Mouse (Mus musculus) thymus, postnatal 36 days (tissue): ENCODE data around the gene Klk1.
A peak's percentile ranks its signal among the peaks of the same experiment; 100 is the strongest.

ENCODE experiments used
- DNase-seq, 2 experiments: peaks; one replicate each; pipeline ENCODE4 v3.0.0; 2022; ENCODE audit warnings: mixed read lengths in 2 of 2

Gene Klk1

DNA sequence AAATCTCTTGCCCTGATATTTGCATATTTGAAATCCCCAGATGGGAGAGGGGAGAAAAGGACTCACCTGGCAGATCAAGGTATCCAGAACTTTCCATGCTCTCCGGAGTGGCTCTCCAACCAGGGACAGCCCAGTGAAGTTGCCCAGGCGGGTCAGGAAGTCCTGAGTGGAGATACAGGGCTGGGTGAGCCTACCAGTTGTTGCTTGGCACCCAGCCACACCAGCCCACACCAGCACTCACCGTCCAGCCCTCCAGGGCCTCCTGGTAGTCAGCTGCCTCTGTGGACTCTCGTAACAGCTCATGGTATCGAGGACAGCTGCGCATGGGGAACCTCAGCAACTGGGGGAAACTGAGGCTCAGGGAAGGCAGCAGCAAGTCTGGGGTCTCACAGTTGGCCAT lies 29.8 kb downstream of the Klk1 start:
- no peak for DNase-seq

DNA sequence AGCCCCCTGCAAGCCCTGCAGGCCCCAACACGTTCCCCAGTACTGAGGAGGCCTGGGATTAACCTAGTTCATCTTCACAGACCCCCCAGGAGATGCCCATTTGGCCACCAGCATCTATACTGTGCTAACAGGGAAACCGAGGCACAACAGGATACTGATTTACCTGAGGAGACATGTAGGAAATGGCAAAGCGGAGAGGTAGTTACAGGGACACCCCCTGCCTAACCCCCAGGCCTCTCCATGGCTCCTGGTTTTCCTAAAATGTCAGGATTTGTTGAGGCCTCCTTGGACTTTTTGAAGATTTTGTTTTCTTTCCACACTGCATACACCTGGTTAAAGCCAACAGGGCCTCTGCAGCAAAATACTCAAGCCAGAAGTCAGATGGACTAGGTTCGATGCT lies 32.1 kb downstream of the Klk1 start, which contains the start of gene Acp4:
TSS of gene Acp4 (minus strand) at position 101 of the 400 bp plus-strand sequence.
- no peak for DNase-seq

DNA sequence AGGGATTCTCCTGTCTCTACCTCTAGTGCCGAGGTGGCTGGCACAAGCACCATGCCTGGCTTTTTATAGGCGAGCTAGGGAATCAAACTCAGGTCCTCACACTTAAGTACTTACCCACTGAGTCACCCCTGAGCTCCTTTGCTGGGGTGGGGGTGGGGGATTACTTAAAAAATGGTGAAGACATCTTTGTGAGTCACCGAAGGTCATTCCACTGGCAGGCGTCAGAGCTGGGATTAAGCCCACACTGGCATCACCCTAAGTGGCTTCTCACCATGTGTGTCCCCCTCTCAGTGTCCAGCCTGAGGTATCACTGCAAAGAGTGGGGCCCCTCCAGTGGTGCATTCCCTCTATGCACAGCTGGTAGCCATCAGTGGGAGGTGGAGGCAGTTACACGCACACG lies 35.2 kb downstream of the Klk1 start:
- no peak for DNase-seq

DNA sequence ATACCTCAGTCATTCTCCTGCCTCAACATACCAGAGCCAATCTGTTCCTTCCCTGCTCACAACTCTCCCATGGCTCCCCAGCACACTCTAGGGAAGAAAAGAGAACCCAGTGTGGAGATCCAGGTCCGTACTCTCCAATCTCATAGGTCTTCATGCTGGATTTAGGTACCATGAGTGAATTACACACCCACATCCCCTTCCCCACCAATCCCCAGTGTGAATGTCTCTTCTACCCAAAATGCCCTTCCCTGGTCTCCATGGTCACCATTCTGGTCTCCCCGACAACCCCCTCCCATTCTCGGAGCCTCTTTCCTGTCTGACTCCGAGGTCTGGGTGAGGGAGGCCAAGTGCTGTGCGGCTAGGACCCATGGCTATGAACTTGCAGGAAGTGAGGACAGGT lies 36.0 kb downstream of the Klk1 start, which contains the start of gene Gm15517:
TSS of gene Gm15517 (plus strand) at position 301 of the 400 bp plus-strand sequence.
- no peak for DNase-seq

DNA sequence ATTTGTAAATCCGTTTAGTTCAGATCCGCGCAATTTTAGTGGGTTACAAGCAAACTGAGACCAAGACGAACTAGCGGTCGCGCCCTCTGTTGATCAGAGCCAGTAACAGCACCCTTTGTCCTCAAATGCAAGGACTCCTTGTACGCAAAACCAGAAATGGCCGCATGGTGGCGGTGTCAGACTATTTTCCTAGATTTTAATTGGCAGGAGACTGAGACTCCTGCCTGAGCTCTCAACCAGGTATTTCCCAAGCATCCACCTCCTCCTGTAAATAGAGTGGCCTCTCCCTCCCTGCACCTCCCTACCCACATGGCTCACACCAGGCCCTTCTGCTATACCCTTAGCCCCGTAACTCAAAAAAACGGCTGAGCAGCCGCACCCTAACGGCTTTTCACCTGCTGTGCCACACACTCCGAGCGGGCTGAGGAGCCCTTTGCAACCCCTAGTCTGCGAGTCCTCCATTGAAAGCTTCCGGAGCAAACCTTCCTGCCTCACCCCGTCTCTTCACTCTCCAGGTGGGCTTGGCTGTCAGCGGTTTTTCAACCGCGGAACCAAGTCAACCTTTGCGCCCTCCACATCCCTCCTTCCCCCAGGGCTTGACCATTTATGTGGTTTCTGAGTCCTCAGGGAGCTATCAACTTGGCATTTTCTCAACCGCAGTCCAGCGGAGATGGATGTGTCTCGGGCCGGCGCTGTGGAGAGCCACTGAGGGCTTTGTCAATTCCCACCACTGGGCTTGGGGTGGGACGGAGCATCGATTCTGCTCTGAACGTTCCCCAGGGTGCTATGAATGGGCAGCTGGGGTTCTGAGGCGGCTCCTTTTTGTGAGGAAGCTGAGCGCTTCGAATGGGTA lies 37.9 kb downstream of the Klk1 start:
- peak; percentile 89 to 96 for DNase-seq

DNA sequence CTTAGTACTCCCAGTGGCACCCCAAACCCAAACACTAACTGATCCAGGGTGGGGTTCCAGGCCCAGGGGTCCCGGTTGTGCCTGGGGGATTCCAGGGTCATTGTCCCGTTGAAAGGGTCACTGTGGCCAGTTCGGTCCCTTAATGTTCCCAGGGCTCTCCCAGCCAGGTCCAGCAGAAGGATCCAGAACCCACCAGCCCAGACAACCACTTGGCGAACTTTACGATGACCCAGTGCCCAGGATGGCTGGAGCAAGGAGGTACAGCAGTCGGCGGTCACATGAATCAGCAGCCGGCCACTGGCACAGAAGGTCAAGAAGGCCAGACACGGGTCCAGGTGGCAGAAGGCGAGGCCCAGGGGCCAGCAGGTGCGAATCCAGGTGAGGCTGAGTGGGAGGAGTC lies 43.0 kb downstream of the Klk1 start:
- no peak for DNase-seq

DNA sequence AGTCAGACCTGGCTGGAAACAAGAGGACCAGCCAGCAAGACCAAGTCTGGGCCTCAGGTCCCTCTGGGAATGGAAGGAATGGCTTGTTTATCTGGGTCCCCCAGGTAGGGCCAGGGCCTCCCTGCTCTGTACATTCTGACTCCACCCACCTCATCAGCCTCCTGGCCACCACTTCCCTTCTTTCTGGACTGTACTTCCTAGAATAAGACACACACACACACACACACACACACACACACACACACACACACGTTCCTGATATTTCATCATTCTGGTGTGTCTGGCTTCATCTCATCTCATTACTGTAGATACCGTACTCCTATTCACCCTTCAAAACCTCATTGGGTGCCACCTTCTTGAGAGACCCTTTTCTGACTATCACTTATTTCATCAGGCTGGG lies 44.2 kb downstream of the Klk1 start:
- no peak for DNase-seq

DNA sequence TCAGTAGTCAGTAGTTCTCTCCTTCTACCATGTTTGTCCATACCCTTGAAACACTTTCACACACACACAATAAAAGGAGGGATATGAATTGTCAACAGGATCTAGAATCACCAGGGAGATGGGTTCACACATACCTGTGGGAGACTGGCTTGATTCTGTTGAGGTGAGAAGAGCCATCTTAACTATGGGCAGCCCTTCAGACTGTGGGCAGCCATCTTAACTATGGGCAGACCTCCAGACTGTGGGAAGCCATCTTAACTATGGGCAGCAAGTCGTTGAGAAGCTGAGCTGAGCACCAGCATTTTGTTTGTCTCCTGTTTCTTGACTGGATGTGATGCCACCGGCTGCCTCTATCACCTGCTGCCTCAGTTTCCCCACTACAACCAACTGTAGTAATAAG lies 46.1 kb downstream of the Klk1 start:
- DNase-seq, result no peak

DNA sequence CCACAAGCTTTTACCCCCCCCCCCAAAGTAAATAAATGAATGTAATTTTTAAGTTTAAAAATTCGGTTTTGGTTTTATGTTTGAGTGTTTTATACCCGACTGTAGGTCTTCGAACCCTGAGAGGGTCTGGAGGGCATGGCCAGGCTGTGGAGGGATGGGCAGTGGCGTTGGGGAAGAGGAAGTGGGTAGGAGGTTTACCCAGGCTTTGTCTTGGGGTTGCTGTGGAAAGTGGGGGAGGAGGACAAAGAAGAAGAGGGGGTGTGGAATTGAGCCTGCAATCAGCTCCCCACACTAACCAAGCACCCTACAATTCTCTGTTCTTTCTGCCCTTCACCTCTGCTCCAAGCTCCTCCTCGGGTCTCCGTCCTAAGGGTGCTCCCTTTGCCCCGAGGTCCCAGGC lies 47.4 kb downstream of the Klk1 start:
- DNase-seq, result no peak

DNA sequence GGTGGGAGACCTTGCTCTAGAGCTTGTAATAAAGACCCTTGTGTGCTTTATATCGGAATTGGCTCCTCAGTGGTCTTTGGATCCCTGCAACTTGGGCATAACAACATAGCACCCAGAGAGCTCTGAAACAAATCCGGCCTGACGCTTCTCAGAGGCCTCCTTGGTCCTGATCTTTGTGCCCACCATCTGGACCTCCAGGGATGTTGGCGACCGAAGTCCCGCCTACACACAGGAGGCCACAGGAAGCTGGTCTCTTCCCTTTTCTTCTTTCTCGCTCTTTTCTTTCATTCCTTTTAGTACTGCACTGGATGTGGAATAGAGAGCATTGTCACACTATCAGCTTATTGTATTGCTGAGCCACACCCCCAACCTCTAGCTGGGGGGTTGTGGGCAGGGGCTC lies 48.3 kb downstream of the Klk1 start:
- DNase-seq, result no peak

DNA sequence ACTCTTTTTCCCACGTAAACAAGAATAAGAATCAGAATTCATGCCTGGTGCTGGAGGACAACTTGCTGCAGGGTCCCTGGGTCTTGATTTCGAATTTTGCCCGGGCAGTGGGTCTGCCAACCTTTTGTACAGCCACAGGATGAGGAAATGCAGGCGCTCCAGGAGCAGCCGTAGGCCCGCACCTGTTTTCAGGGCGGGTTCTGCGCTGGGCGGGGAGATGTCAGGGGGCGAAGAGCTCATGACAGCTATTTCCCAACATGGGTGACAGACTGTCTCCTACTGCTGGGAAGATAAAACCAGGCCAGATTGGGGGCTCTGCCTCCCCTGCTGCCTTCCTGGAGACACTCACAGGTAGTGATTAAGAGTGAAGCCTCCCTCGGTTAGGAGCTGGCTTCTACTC lies 48.9 kb downstream of the Klk1 start:
- no peak for DNase-seq

DNA sequence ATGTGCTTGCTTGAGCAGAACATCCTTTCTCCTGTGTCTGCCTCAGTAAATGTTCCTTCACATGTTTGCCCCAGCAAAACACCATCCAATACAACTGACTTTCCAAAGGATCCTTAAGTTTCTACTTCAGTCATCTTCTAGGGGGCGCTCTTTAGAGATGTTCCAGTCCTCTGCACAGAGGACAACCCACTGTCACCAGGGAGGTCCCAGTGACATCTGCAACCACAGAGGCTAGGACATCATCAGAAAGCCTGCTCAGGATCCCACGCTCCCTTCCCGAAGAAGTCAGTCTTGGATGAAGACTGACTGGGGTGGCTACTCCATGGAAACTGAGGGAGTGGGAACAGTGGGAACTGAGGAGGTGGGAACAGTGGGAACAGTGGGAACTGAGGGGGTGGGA lies 50.4 kb downstream of the Klk1 start:
- no peak for DNase-seq

DNA sequence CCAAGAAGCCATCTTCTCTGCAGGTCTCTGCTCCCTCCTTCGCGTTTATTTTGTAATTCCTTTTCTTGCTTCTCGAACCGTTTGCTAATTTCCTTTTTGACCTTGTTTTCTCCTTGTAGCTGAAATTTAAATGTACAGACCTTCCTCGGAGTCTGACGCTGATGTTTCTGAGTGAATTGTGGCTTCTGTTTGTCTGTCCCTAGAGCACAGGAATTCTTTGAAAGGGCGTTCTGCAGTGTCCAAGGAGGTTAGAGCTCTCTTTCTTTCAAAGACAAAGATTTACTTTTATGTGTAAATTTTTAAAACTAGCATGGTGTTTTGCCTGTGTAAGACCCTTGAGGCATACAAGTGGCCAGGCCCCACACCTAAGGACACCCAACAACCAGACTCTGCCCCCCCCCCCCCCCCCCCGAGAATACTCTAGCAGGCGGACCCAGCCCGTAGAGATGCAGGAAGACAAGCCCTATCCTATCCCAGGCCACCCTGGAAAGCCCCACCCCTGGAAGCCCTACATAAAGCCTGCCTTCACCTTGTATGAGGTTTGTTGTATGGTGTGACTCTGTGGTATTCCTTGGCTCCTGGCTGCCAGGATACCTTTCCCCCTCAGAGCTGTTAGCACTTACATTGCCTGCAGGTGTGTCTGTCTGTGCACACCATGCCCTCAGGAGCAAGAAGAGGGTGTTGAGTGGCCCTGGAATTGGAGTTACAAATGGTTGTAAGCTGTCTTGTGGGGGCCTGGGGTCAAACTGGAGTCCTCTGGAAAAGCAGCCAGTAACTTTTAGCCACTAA lies 51.5 kb downstream of the Klk1 start:
- DNase-seq, result no peak

DNA sequence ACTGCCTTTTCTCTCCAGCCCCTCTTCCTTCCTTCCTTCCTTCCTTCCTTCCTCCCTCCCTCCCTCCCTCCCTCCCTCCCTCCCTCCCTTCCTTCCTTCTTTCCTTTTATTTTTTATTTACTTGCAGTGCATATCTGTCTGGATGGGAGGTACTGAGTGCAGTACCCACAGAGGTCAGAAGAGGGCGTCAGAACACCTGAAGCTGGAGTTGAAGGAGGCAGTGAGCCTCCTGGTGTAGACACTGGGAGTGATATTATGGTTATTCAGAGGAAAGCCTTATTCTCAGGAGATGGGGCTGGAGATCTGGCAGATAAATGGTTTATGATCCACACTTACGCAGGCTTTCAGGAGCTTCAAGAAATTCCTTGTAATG lies 52.1 kb downstream of the Klk1 start:
- peak in 1 of 2 experiments; percentile 22 for DNase-seq
